Mouse (Mus musculus): Measurements from ENCODE around the gene Iqgap1. TPM values are rescaled to one million over a fixed set of nuclear protein-coding genes. Genes with fewer than 3 reads are reported as not detected.

The Iqgap1 gene
- total and polyA plus RNA-seq, 3 experiments: 20.6 to 87.9 (median 58.8) TPM

GRCm38 (mm10) chr7:80667190-80667589 is 158.6 kb downstream of the Iqgap1 start (continued):
- TF ChIP-seq ZKSCAN1 (IDR thresholded peaks at IDR 0.05; ENCODE audit: low read depth, low read length) (no peak), MAX (IDR thresholded peaks at IDR 0.05; ENCODE audit: low read length) (peak; percentile 71)

- H3K4me3 ChIP-seq (ENCODE audit: control insufficient read depth in 1 of 2, insufficient read depth in 1 of 2, low read depth in 2 of 2, low read length in 2 of 2): peak overlapping the region; percentile 49 to 56
- no peaks in the 10 kb centered on the region for H3K27me3 ChIP-seq (ENCODE audit: control insufficient read depth in 1 of 2, insufficient read depth in 2 of 2, low read length in 2 of 2)
- peak; percentile 51 for DNase-seq (ENCODE audit: low read depth, low spot score)
- H3K4me1 ChIP-seq (ENCODE audit: control insufficient read depth in 1 of 2, insufficient read depth in 2 of 2, low read length in 2 of 2): peaks cover 14 to 34% of the 10 kb centered on the region in 2 experiments
- H3K27ac ChIP-seq (ENCODE audit: control insufficient read depth, low read depth, low read length): peak overlapping the region; percentile 90
- H3K9ac ChIP-seq (ENCODE audit: control insufficient read depth, low read depth, low read length, poor library complexity, severe bottlenecking): peak overlapping the region; percentile 64
- peaks cover 3% of the 10 kb centered on the region; the same call in 1 of the 2 replicates for H3K79me2 ChIP-seq (ENCODE audit: control insufficient read depth, insufficient read depth, low read length, poor library complexity)
- peaks cover 0 to 34% of the 10 kb centered on the region in 2 experiments; a peak in 2 of 4 replicates for H3K36me3 ChIP-seq (ENCODE audit: control insufficient read depth in 1 of 2, insufficient read depth in 2 of 2, low read length in 2 of 2)
- no peaks in the 10 kb centered on the region for H3K9me3 ChIP-seq (replicated peaks; ENCODE audit: insufficient read depth, low read length)
- TF ChIP-seq POLR2A (IDR thresholded peaks at IDR 0.05; ENCODE audit: control insufficient read depth in 1 of 2, insufficient read depth in 1 of 2, low read depth in 1 of 2, low read length in 2 of 2, poor library complexity in 1 of 2) (no peak), MAX (IDR thresholded peaks at IDR 0.05; ENCODE audit: low read length) (no peak; the same call in 1 of the 2 replicates), UBTF (IDR thresholded peaks at IDR 0.05; ENCODE audit: borderline replicate concordance, insufficient read depth, low read depth, low read length) (no peak), KAT2A (conservative IDR thresholded peaks at IDR 0.05; ENCODE audit: low read depth, low read length) (no peak), POLR2AphosphoS2 (IDR thresholded peaks at IDR 0.05; ENCODE audit: low read length) (no peak), MYC (IDR thresholded peaks at IDR 0.05; ENCODE audit: low read depth, low read length) (no peak), ZC3H11A (IDR thresholded peaks at IDR 0.05; ENCODE audit: low read depth, low read length) (no peak), CHD2 (IDR thresholded peaks at IDR 0.05; ENCODE audit: low read length) (no peak), GATA1 (IDR thresholded peaks at IDR 0.05; ENCODE audit: low read depth, low read length) (no peak), NRF1 (IDR thresholded peaks at IDR 0.05; ENCODE audit: insufficient read depth, low read depth, low read length, poor library complexity, severe bottlenecking) (no peak), RAD21 (IDR thresholded peaks at IDR 0.05; ENCODE audit: low read depth, low read length) (no peak), GABPA (IDR thresholded peaks at IDR 0.05; ENCODE audit: low read depth, low read length) (no peak), BHLHE40 (IDR thresholded peaks at IDR 0.05; ENCODE audit: borderline replicate concordance, low read depth, low read length) (no peak), ZKSCAN1 (IDR thresholded peaks at IDR 0.05; ENCODE audit: low read depth, low read length) (no peak), E2F4 (IDR thresholded peaks at IDR 0.05; ENCODE audit: borderline replicate concordance, low read depth, low read length) (no peak), USF2 (IDR thresholded peaks at IDR 0.05; ENCODE audit: borderline replicate concordance in 1 of 2, insufficient read depth in 1 of 2, low read depth in 1 of 2, low read length in 2 of 2) (no peak)
Observed at GRCm38 (mm10) chr7:80666198-80666915, 159.4 kb downstream of the Iqgap1 start.

Other genes with a start within 250 kb of the Iqgap1 start
- gene Crtc3, start 137.1 kb downstream of the Iqgap1 start, total RNA-seq (2012; rRNA removed): 4.2 and 5.0 TPM in 2 replicates
- gene Crtc3, start 137.1 kb downstream of the Iqgap1 start, polyA plus RNA-seq (2012; ENCODE audit: insufficient read depth in 1 of 2, insufficient read length in 2 of 2, low read depth in 1 of 2, low replicate concordance in 2 of 2, missing spikeins in 1 of 2): 10 to 100 TPM in 1 of 2 experiments, not detected in 1; 15.8 TPM
- 1.1 and 1.2 TPM in 2 replicates for gene Zscan2, start 34.9 kb upstream of the Iqgap1 start, total RNA-seq (2012; rRNA removed)
- gene Zscan2, start 34.9 kb upstream of the Iqgap1 start, polyA plus RNA-seq (2012; ENCODE audit: insufficient read depth in 1 of 2, insufficient read length in 2 of 2, low read depth in 1 of 2, low replicate concordance in 2 of 2, missing spikeins in 1 of 2): 1 to 10 TPM in 1 of 2 experiments, not detected in 1; 2.4 TPM
- gene Wdr73, start 75.3 kb upstream of the Iqgap1 start, total RNA-seq (2012; rRNA removed): 58.0 and 67.0 TPM in 2 replicates
- 10 to 100 TPM in 1 of 2 experiments, not detected in 1; 57.8 TPM for gene Wdr73, start 75.3 kb upstream of the Iqgap1 start, polyA plus RNA-seq (2012; ENCODE audit: insufficient read depth in 1 of 2, insufficient read length in 2 of 2, low read depth in 1 of 2, low replicate concordance in 2 of 2, missing spikeins in 1 of 2)
- gene Nmb, start 79.1 kb upstream of the Iqgap1 start, total RNA-seq (2012; rRNA removed): 4.4 and 4.7 TPM in 2 replicates
- gene Nmb, start 79.1 kb upstream of the Iqgap1 start, polyA plus RNA-seq (2012; ENCODE audit: insufficient read depth in 1 of 2, insufficient read length in 2 of 2, low read depth in 1 of 2, low replicate concordance in 2 of 2, missing spikeins in 1 of 2): 1 to 10 TPM in 1 of 2 experiments, not detected in 1; 4.6 TPM
- 132 and 144 TPM in 2 replicates for gene Sec11a, start 121.8 kb upstream of the Iqgap1 start, total RNA-seq (2012; rRNA removed)
- gene Sec11a, start 121.8 kb upstream of the Iqgap1 start, polyA plus RNA-seq (2012; ENCODE audit: insufficient read depth in 1 of 2, insufficient read length in 2 of 2, low read depth in 1 of 2, low replicate concordance in 2 of 2, missing spikeins in 1 of 2): 100 to 1,000 TPM in 1 of 2 experiments, not detected in 1; 114 TPM
- gene Zfp592, start 167.7 kb upstream of the Iqgap1 start, total RNA-seq (2012; rRNA removed): 12.9 and 14.7 TPM in 2 replicates
- gene Zfp592, start 167.7 kb upstream of the Iqgap1 start, polyA plus RNA-seq (2012; ENCODE audit: insufficient read depth in 1 of 2, insufficient read length in 2 of 2, low read depth in 1 of 2, low replicate concordance in 2 of 2, missing spikeins in 1 of 2): 10 to 100 TPM in 1 of 2 experiments, not detected in 1; 33.0 TPM
- under 0.01 TPM in 1 of 2 replicates, not detected in the other for gene Alpk3, start 231.6 kb upstream of the Iqgap1 start, total RNA-seq (2012; rRNA removed)
- under 1 TPM in 1 of 2 experiments, not detected in 1; 0.03 TPM for gene Alpk3, start 231.6 kb upstream of the Iqgap1 start, polyA plus RNA-seq (2012; ENCODE audit: insufficient read depth in 1 of 2, insufficient read length in 2 of 2, low read depth in 1 of 2, low replicate concordance in 2 of 2, missing spikeins in 1 of 2)

Data from MEL (cell line).